Mouse (Mus musculus): ENCODE measurements at regions not wholly inside any gene's neighbourhood (a gene's known extent, or its start where the extent isn't known, plus 50 kb on each side); places are given as distances from the start of the nearest gene placed in this dataset.

- DNase-seq: no peak
Measured at GRCm38 (mm10) chr3:66515773-66516406, 219.3 kb upstream of the Veph1 start.

GRCm38 (mm10) chr3:66514587-66514986, 217.9 kb upstream of the Veph1 start:
- no peak for DNase-seq

- DNase-seq: no peak
Measured at GRCm38 (mm10) chr3:66512408-66512807, 215.8 kb upstream of the Veph1 start.

GRCm38 (mm10) chr3:66510455-66510854, 213.8 kb upstream of the Veph1 start:
- DNase-seq: no peak

- DNase-seq: no peak
Measured at GRCm38 (mm10) chr3:66506125-66506524, 209.5 kb upstream of the Veph1 start.

GRCm38 (mm10) chr3:66505476-66506076, 208.9 kb upstream of the Veph1 start:
- DNase-seq: no peak

GRCm38 (mm10) chr3:66504717-66505116, 208.1 kb upstream of the Veph1 start:
- DNase-seq: no peak

- DNase-seq: no peak
Measured at GRCm38 (mm10) chr3:66503615-66504014, 207.0 kb upstream of the Veph1 start.

- DNase-seq: no peak
Measured at GRCm38 (mm10) chr3:66501865-66502264, 205.2 kb upstream of the Veph1 start.

GRCm38 (mm10) chr3:66494442-66495113, 197.9 kb upstream of the Veph1 start:
- DNase-seq: no peak

GRCm38 (mm10) chr3:66490696-66491357, 194.2 kb upstream of the Veph1 start:
- no peak for DNase-seq

GRCm38 (mm10) chr3:66488724-66489123, 192.1 kb upstream of the Veph1 start:
- DNase-seq: no peak

- no peak for DNase-seq
Measured at GRCm38 (mm10) chr3:66486658-66487057, 190.0 kb upstream of the Veph1 start.

GRCm38 (mm10) chr3:66486184-66486583, 189.5 kb upstream of the Veph1 start:
- DNase-seq: no peak

- no peak for DNase-seq
Measured at GRCm38 (mm10) chr3:66480718-66481117, 184.1 kb upstream of the Veph1 start.

- no peak for DNase-seq
Measured at GRCm38 (mm10) chr3:66479266-66479665, 182.6 kb upstream of the Veph1 start.

- peak in 1 of 2 experiments; percentile 9 for DNase-seq
Measured at GRCm38 (mm10) chr3:66466321-66466720, 169.7 kb upstream of the Veph1 start.

GRCm38 (mm10) chr3:66465371-66465770, 168.7 kb upstream of the Veph1 start:
- no peak for DNase-seq

- DNase-seq: no peak
Measured at GRCm38 (mm10) chr3:66462341-66462740, 165.7 kb upstream of the Veph1 start.

- no peak for DNase-seq
Measured at GRCm38 (mm10) chr3:66446274-66447159, 149.9 kb upstream of the Veph1 start.

- no peak for DNase-seq
Measured at GRCm38 (mm10) chr3:66433216-66433615, 136.6 kb upstream of the Veph1 start.

GRCm38 (mm10) chr3:66430187-66430586, 133.6 kb upstream of the Veph1 start:
- DNase-seq: no peak

Measured in layer of hippocampus, postnatal 36 days (tissue).